Mouse (Mus musculus) liver, embryonic 12.5 days (tissue): ENCODE data around the gene Grasp. TPM values are rescaled to one million over a fixed set of nuclear protein-coding genes. Genes with fewer than 3 reads are reported as not detected.

Experiments
- ATAC-seq: fragments of 200-750 bp; cut with Nextera tagmentation; 2 replicates; pipeline ENCODE4 v1.8.0; 2017; ENCODE audit warnings: moderate number of reproducible peaks, mild to moderate bottlenecking, moderate library complexity
- H3K27ac ChIP-seq: fragments of 300-500 bp; sonication (generic); 2 replicates; pipeline ENCODE4 v1.5.1; 2016; ENCODE audit warnings: mild to moderate bottlenecking
- H3K27me3 ChIP-seq: fragments of 300-500 bp; sonication (generic); replicated peaks from 2 replicates; pipeline ENCODE4 v1.6.1; 2016; ENCODE audit warnings: mild to moderate bottlenecking, moderate library complexity
- H3K36me3 ChIP-seq: fragments of 300-500 bp; sonication (generic); 2 replicates; pipeline ENCODE4 v1.6.1; 2016; ENCODE audit warnings: mild to moderate bottlenecking, moderate library complexity
- H3K4me1 ChIP-seq: fragments of 300-500 bp; sonication (generic); 2 replicates; pipeline ENCODE4 v1.6.1; 2016
- H3K4me2 ChIP-seq: fragments of 300-500 bp; sonication (generic); 2 replicates; pipeline ENCODE4 v1.6.1; 2016; ENCODE audit warnings: mild to moderate bottlenecking, moderate library complexity
- H3K4me3 ChIP-seq: fragments of 300-500 bp; sonication (generic); 2 replicates; pipeline ENCODE4 v1.5.1; 2016; ENCODE audit warnings: mild to moderate bottlenecking, moderate library complexity
- H3K9ac ChIP-seq: fragments of 300-500 bp; sonication (generic); 2 replicates; pipeline ENCODE4 v1.6.1; 2016; ENCODE audit warnings: mild to moderate bottlenecking, moderate library complexity
- H3K9me3 ChIP-seq: fragments of 300-500 bp; sonication (generic); replicated peaks from 2 replicates; pipeline ENCODE4 v1.6.1; 2016; ENCODE audit warnings: mild to moderate bottlenecking, moderate library complexity
- WGBS: fragments of 180-500 bp; shearing (Covaris S2); methylation state at CpG from one replicate; pipeline ENCODE4 v1.1.7; 2016; ENCODE audit not compliant: insufficient replicate concordance; 5-methylcytosine and 5-hydroxymethylcytosine counted together
- polyA plus RNA-seq: library from polyadenylated mRNA; unstranded; fragments of >200 nt; fragmentation: Nextera tagmentation; extraction: Ambion mirVana; gene quantifications from 2 replicates; pipeline ENCODE4 v1.2.1, GENCODE M21; 2016

Gene Grasp
- polyA plus RNA-seq, 1 experiment from 2014 or later, result 0.81 TPM

GRCm38 (mm10) chr15:101216036-101216435 is 8.0 kb upstream of the Grasp start:
- H3K4me3 ChIP-seq, result no peak overlapping the region
- H3K27ac ChIP-seq, result no peak overlapping the region
- no peak overlapping the region for H3K9ac ChIP-seq
- no peaks in the 10 kb centered on the region for H3K4me1 ChIP-seq
- H3K4me2 ChIP-seq, result no peak overlapping the region
- ATAC-seq, result no peak
- no peaks in the 10 kb centered on the region for H3K9me3 ChIP-seq
- WGBS, result 68% methylated on average over 4 of the region's 4 CpGs
- peaks cover 4% of the 10 kb centered on the region; the same call in 1 of the 2 replicates for H3K27me3 ChIP-seq
- H3K36me3 ChIP-seq, result peaks cover 17% of the 10 kb centered on the region

- Histone ChIP-seq H3K27ac (no peak overlapping the region), H3K4me1 (peaks cover 21% of the 10 kb centered on the region; the same call in 1 of the 2 replicates), H3K4me3 (no peak overlapping the region), H3K9me3 (no peaks in the 10 kb centered on the region), H3K9ac (no peak overlapping the region), H3K4me2 (no peak overlapping the region), H3K27me3 (peaks cover 53% of the 10 kb centered on the region), H3K36me3 (no peaks in the 10 kb centered on the region)
- ATAC-seq, result no peak
- 24% methylated on average over 8 of the region's 8 CpGs for WGBS
These were observed 3.1 kb upstream of the Grasp start for GRCm38 (mm10) chr15:101220905-101221297.

GRCm38 (mm10) chr15:101221298-101222104 is 2.5 kb upstream of the Grasp start:
- WGBS, result 6% methylated on average over 14 of the region's 14 CpGs
- Histone ChIP-seq H3K4me2 (peak overlapping the region; percentile 55), H3K36me3 (no peaks in the 10 kb centered on the region), H3K9ac (no peak overlapping the region), H3K27ac (no peak overlapping the region), H3K9me3 (no peaks in the 10 kb centered on the region), H3K4me3 (peak overlapping the region; percentile 31), H3K27me3 (peaks cover 59% of the 10 kb centered on the region), H3K4me1 (peaks cover 21% of the 10 kb centered on the region; the same call in 1 of the 2 replicates)
- ATAC-seq, result peak; percentile 35; the same call in 1 of the 2 replicates

- WGBS, result 22% methylated on average over 13 of the region's 13 CpGs
- H3K9me3 ChIP-seq, result no peaks in the 10 kb centered on the region
- peaks cover 72% of the 10 kb centered on the region for H3K27me3 ChIP-seq
- H3K4me3 ChIP-seq, result no peak overlapping the region
- no peak overlapping the region for H3K4me2 ChIP-seq
- no peak for ATAC-seq
- no peak overlapping the region for H3K27ac ChIP-seq
- H3K4me1 ChIP-seq, result peaks cover 21% of the 10 kb centered on the region; the same call in 1 of the 2 replicates
- no peak overlapping the region for H3K9ac ChIP-seq
- no peaks in the 10 kb centered on the region for H3K36me3 ChIP-seq
These were observed 998 bp upstream of the Grasp start for GRCm38 (mm10) chr15:101222897-101223482.

- H3K9ac ChIP-seq, result peak overlapping the region; percentile 61; the same call in 1 of the 2 replicates
- H3K27me3 ChIP-seq, result peaks cover 72% of the 10 kb centered on the region
- peak overlapping the region; percentile 58 for H3K4me3 ChIP-seq
- H3K4me2 ChIP-seq, result peak overlapping the region; percentile 82
- no peak overlapping the region for H3K27ac ChIP-seq
- 6% methylated on average over 5 of the region's 5 CpGs for WGBS
- no peaks in the 10 kb centered on the region for H3K9me3 ChIP-seq
- no peak for ATAC-seq
- no peaks in the 10 kb centered on the region for H3K36me3 ChIP-seq
- peaks cover 21% of the 10 kb centered on the region; the same call in 1 of the 2 replicates for H3K4me1 ChIP-seq
These were observed 392 bp upstream of the Grasp start for GRCm38 (mm10) chr15:101223596-101223995.

- peak overlapping the region; percentile 61; the same call in 1 of the 2 replicates for H3K9ac ChIP-seq
- H3K4me3 ChIP-seq, result peak overlapping the region; percentile 58
- H3K4me1 ChIP-seq, result peaks cover 21% of the 10 kb centered on the region; the same call in 1 of the 2 replicates
- peaks cover 72% of the 10 kb centered on the region for H3K27me3 ChIP-seq
- H3K27ac ChIP-seq, result no peak overlapping the region
- H3K36me3 ChIP-seq, result peaks cover 6% of the 10 kb centered on the region; the same call in 1 of the 2 replicates
- 8% methylated on average over 14 of the region's 14 CpGs for WGBS
- H3K9me3 ChIP-seq, result no peaks in the 10 kb centered on the region
- peak overlapping the region; percentile 82 for H3K4me2 ChIP-seq
- ATAC-seq, result no peak
These were observed 989 bp downstream of the Grasp start for GRCm38 (mm10) chr15:101224977-101225376.

- no peak for ATAC-seq
- Histone ChIP-seq H3K4me3 (no peak overlapping the region), H3K9ac (no peak overlapping the region), H3K27ac (0 out of 2 replicates have a peak overlapping the region, but pooled peaks have one; percentile 49), H3K36me3 (peaks cover 10% of the 10 kb centered on the region; the same call in 1 of the 2 replicates), H3K9me3 (no peaks in the 10 kb centered on the region), H3K4me1 (peaks cover 21% of the 10 kb centered on the region; the same call in 1 of the 2 replicates), H3K27me3 (peaks cover 59% of the 10 kb centered on the region), H3K4me2 (no peak overlapping the region)
- 27% methylated on average over 7 of the region's 7 CpGs for WGBS
These were observed 4.0 kb downstream of the Grasp start for GRCm38 (mm10) chr15:101227971-101228370.

- no peak for ATAC-seq
These were observed 5.0 kb downstream of the Grasp start for GRCm38 (mm10) chr15:101228866-101229590.

GRCm38 (mm10) chr15:101230503-101230902 is 6.5 kb downstream of the Grasp start:
- Histone ChIP-seq H3K4me2 (no peak overlapping the region), H3K9ac (no peak overlapping the region), H3K27me3 (peaks cover 34% of the 10 kb centered on the region), H3K9me3 (no peaks in the 10 kb centered on the region), H3K4me1 (0 out of 2 replicates have a peak, but pooled peaks cover 4% of the 10 kb centered on the region), H3K36me3 (peaks cover 10% of the 10 kb centered on the region; the same call in 1 of the 2 replicates), H3K4me3 (no peak overlapping the region), H3K27ac (no peak overlapping the region)
- no peak for ATAC-seq
- 83% methylated on average over 19 of the region's 19 CpGs for WGBS

More at GRCm38 (mm10) chr15:101228866-101229590, 5.0 kb downstream of the Grasp start:
- 78% methylated on average over 21 of the region's 21 CpGs for WGBS
- Histone ChIP-seq H3K9me3 (no peaks in the 10 kb centered on the region), H3K9ac (no peak overlapping the region), H3K4me3 (no peak overlapping the region), H3K36me3 (peaks cover 10% of the 10 kb centered on the region; the same call in 1 of the 2 replicates), H3K27ac (no peak overlapping the region), H3K27me3 (peaks cover 48% of the 10 kb centered on the region), H3K4me1 (peaks cover 12% of the 10 kb centered on the region; the same call in 1 of the 2 replicates), H3K4me2 (no peak overlapping the region)

GRCm38 (mm10) chr15:101230995-101231647 is 7.1 kb downstream of the Grasp start:
- Histone ChIP-seq H3K4me3 (no peak overlapping the region), H3K36me3 (peaks cover 10% of the 10 kb centered on the region; the same call in 1 of the 2 replicates), H3K27me3 (peaks cover 31% of the 10 kb centered on the region), H3K4me2 (peak overlapping the region; percentile 36), H3K9me3 (no peaks in the 10 kb centered on the region), H3K4me1 (0 out of 2 replicates have a peak, but pooled peaks cover 5% of the 10 kb centered on the region), H3K9ac (no peak overlapping the region), H3K27ac (no peak overlapping the region)
- no peak for ATAC-seq
- WGBS, result 74% methylated on average over 23 of the region's 23 CpGs

- 80% methylated on average over 56 of the region's 56 CpGs for WGBS
- H3K4me3 ChIP-seq, result no peak overlapping the region
These were observed 7.7 kb downstream of the Grasp start for GRCm38 (mm10) chr15:101231648-101232180.

More at GRCm38 (mm10) chr15:101231648-101232180, 7.7 kb downstream of the Grasp start:
- Histone ChIP-seq H3K27me3 (peaks cover 26% of the 10 kb centered on the region), H3K9ac (no peak overlapping the region), H3K4me1 (0 out of 2 replicates have a peak, but pooled peaks cover 5% of the 10 kb centered on the region), H3K27ac (no peak overlapping the region), H3K4me2 (peak overlapping the region; percentile 36), H3K9me3 (no peaks in the 10 kb centered on the region), H3K36me3 (peaks cover 10% of the 10 kb centered on the region; the same call in 1 of the 2 replicates)
- no peak for ATAC-seq
